Mouse (Mus musculus) liver, postnatal 0 days (tissue): ENCODE results near the gene Popdc3. TPM values are rescaled to one million over a fixed set of nuclear protein-coding genes. Genes with fewer than 3 reads are reported as not detected.

Experiments
- ATAC-seq: fragments of 200-750 bp; cut with Nextera tagmentation; 2 replicates; pipeline ENCODE4 v1.8.0; 2017; ENCODE audit warnings: mild to moderate bottlenecking, moderate library complexity
- DNase-seq: peaks from one replicate; pipeline ENCODE4 v3.0.0-alpha.2; 2016
- H3K27ac ChIP-seq: fragments of 300-500 bp; sonication (generic); 2 replicates; pipeline ENCODE4 v1.5.1; 2014; ENCODE audit warnings: antibody characterized with exemption, moderate library complexity, mild to moderate bottlenecking, low read depth
- H3K27me3 ChIP-seq: fragments of 300-500 bp; sonication (generic); 2 replicates; pipeline ENCODE4 v1.6.1; 2014; ENCODE audit warnings: low read length, control low read depth, mixed read lengths; ENCODE audit not compliant: insufficient read depth
- H3K36me3 ChIP-seq: fragments of 300-500 bp; sonication (generic); replicated peaks from 2 replicates; pipeline ENCODE4 v1.6.1; 2014; ENCODE audit warnings: mild to moderate bottlenecking, control low read depth, low read length, moderate library complexity, mixed read lengths; ENCODE audit not compliant: insufficient read depth
- H3K4me1 ChIP-seq: fragments of 300-500 bp; sonication (generic); 2 replicates; pipeline ENCODE4 v1.6.1; 2014; ENCODE audit warnings: antibody characterized with exemption, mild to moderate bottlenecking, control low read depth; ENCODE audit not compliant: insufficient read depth
- H3K4me2 ChIP-seq: fragments of 300-500 bp; sonication (generic); 2 replicates; pipeline ENCODE4 v1.6.1; 2014; ENCODE audit warnings: low read depth, mild to moderate bottlenecking, low read length, moderate library complexity, mixed read lengths
- H3K4me3 ChIP-seq: fragments of 300-500 bp; sonication (generic); 2 replicates; pipeline ENCODE4 v1.5.1; 2014; ENCODE audit warnings: low read depth, low read length
- H3K9ac ChIP-seq: fragments of 300-500 bp; sonication (generic); replicated peaks from 2 replicates; pipeline ENCODE4 v1.6.1; 2014; ENCODE audit warnings: mild to moderate bottlenecking, moderate library complexity
- H3K9me3 ChIP-seq: fragments of 300-500 bp; sonication (generic); 2 replicates; pipeline ENCODE4 v1.6.1; 2016; ENCODE audit warnings: mild to moderate bottlenecking, control low read depth, low read length, mixed read lengths
- CTCF ChIP-seq: sonication (generic); IDR thresholded peaks from 2 replicates; pipeline ENCODE4 v1.5.1; 2016; ENCODE audit warnings: antibody characterized with exemption, low read depth
- EP300 ChIP-seq: IDR thresholded peaks from 2 replicates; pipeline ENCODE4 v1.6.1; 2016; ENCODE audit warnings: antibody characterized with exemption, low read depth, mild to moderate bottlenecking
- WGBS: fragments of 180-500 bp; shearing (Covaris S2); extraction: QIAGEN DNeasy Blood & Tissue Kit; methylation state at CpG from one replicate; pipeline ENCODE4 v1.1.7; 2014; ENCODE audit not compliant: insufficient replicate concordance; 5-methylcytosine and 5-hydroxymethylcytosine counted together
- polyA plus RNA-seq: library from polyadenylated mRNA; unstranded; fragments of >200 nt; fragmentation: Nextera tagmentation; extraction: Ambion mirVana; gene quantifications from 2 replicates; pipeline ENCODE4 v1.2.1, GENCODE M21; 2015

The Popdc3 gene
- polyA plus RNA-seq, 1 experiment from 2014 or later: not detected

GRCm38 (mm10) chr10:45154557-45155060 lies 23.3 kb upstream of the Popdc3 start:
- Histone ChIP-seq H3K9ac (no peak overlapping the region), H3K9me3 (no peaks in the 10 kb centered on the region), H3K4me2 (no peak overlapping the region), H3K27ac (no peak overlapping the region), H3K4me3 (no peak overlapping the region), H3K4me1 (no peaks in the 10 kb centered on the region), H3K27me3 (no peaks in the 10 kb centered on the region), H3K36me3 (peaks cover 67% of the 10 kb centered on the region)
- ATAC-seq (no peak), DNase-seq (no peak)
- WGBS: 82% methylated on average over 14 of the region's 14 CpGs
- TF ChIP-seq EP300: no peak
- TF ChIP-seq CTCF: no peak

GRCm38 (mm10) chr10:45165851-45166250 lies 12.0 kb upstream of the Popdc3 start:
- H3K36me3 ChIP-seq: no peaks in the 10 kb centered on the region
- WGBS: 67% methylated on average over 8 of the region's 8 CpGs

GRCm38 (mm10) chr10:45173927-45174326 lies 4.0 kb upstream of the Popdc3 start:
- ATAC-seq (no peak), DNase-seq (no peak)
- no peaks in the 10 kb centered on the region for H3K27me3 ChIP-seq
- H3K27ac ChIP-seq: no peak overlapping the region
- H3K4me2 ChIP-seq: no peak overlapping the region
- H3K9ac ChIP-seq: no peak overlapping the region
- H3K9me3 ChIP-seq: no peaks in the 10 kb centered on the region
- no peak for TF ChIP-seq EP300
- no peak for TF ChIP-seq CTCF
- no peaks in the 10 kb centered on the region for H3K4me1 ChIP-seq
- H3K4me3 ChIP-seq: no peak overlapping the region
- no peaks in the 10 kb centered on the region for H3K36me3 ChIP-seq
- WGBS: 73% methylated on average over 8 of the region's 8 CpGs

More at GRCm38 (mm10) chr10:45165851-45166250, 12.0 kb upstream of the Popdc3 start:
- no peaks in the 10 kb centered on the region for H3K4me1 ChIP-seq
- H3K4me2 ChIP-seq: no peak overlapping the region
- H3K9me3 ChIP-seq: no peaks in the 10 kb centered on the region
- no peak for ATAC-seq
- H3K27me3 ChIP-seq: no peaks in the 10 kb centered on the region
- TF ChIP-seq CTCF (no peak), EP300 (no peak)
- no peak overlapping the region for H3K9ac ChIP-seq
- no peak for DNase-seq
- no peak overlapping the region for H3K27ac ChIP-seq
- H3K4me3 ChIP-seq: no peak overlapping the region

GRCm38 (mm10) chr10:45174345-45174744 lies 3.6 kb upstream of the Popdc3 start:
- H3K27ac ChIP-seq: no peak overlapping the region

GRCm38 (mm10) chr10:45180677-45181326 lies 2.9 kb downstream of the Popdc3 start:
- TF ChIP-seq EP300: no peak
- no peak for TF ChIP-seq CTCF
- no peak for ATAC-seq
- Histone ChIP-seq H3K27me3 (no peaks in the 10 kb centered on the region), H3K4me1 (no peaks in the 10 kb centered on the region), H3K4me2 (no peak overlapping the region), H3K9me3 (no peaks in the 10 kb centered on the region), H3K27ac (no peak overlapping the region), H3K36me3 (no peaks in the 10 kb centered on the region), H3K4me3 (no peak overlapping the region), H3K9ac (no peak overlapping the region)
- no peak for DNase-seq
- WGBS: 85% methylated on average over 4 of the region's 4 CpGs

More at GRCm38 (mm10) chr10:45174345-45174744, 3.6 kb upstream of the Popdc3 start:
- no peak overlapping the region for H3K4me3 ChIP-seq
- no peaks in the 10 kb centered on the region for H3K36me3 ChIP-seq
- DNase-seq (no peak), ATAC-seq (no peak)
- H3K4me1 ChIP-seq: no peaks in the 10 kb centered on the region
- H3K9ac ChIP-seq: no peak overlapping the region
- no peaks in the 10 kb centered on the region for H3K9me3 ChIP-seq
- TF ChIP-seq EP300: no peak
- TF ChIP-seq CTCF: no peak
- WGBS: 70% methylated on average over 3 of the region's 3 CpGs
- no peak overlapping the region for H3K4me2 ChIP-seq
- H3K27me3 ChIP-seq: no peaks in the 10 kb centered on the region

- DNase-seq: no peak
- no peaks in the 10 kb centered on the region for H3K36me3 ChIP-seq
Measured at GRCm38 (mm10) chr10:45181344-45181743, 3.4 kb downstream of the Popdc3 start.

More at GRCm38 (mm10) chr10:45181344-45181743, 3.4 kb downstream of the Popdc3 start:
- no peak for ATAC-seq
- no peak overlapping the region for H3K4me2 ChIP-seq
- no peak for TF ChIP-seq CTCF
- TF ChIP-seq EP300: no peak
- WGBS: 79% methylated on average over 3 of the region's 3 CpGs
- H3K27ac ChIP-seq: no peak overlapping the region
- no peak overlapping the region for H3K9ac ChIP-seq
- H3K27me3 ChIP-seq: no peaks in the 10 kb centered on the region
- no peaks in the 10 kb centered on the region for H3K4me1 ChIP-seq
- no peak overlapping the region for H3K4me3 ChIP-seq
- H3K9me3 ChIP-seq: no peaks in the 10 kb centered on the region
